ENCODE assay signal across 8 mouse cellular contexts in the genomic region with DNA sequence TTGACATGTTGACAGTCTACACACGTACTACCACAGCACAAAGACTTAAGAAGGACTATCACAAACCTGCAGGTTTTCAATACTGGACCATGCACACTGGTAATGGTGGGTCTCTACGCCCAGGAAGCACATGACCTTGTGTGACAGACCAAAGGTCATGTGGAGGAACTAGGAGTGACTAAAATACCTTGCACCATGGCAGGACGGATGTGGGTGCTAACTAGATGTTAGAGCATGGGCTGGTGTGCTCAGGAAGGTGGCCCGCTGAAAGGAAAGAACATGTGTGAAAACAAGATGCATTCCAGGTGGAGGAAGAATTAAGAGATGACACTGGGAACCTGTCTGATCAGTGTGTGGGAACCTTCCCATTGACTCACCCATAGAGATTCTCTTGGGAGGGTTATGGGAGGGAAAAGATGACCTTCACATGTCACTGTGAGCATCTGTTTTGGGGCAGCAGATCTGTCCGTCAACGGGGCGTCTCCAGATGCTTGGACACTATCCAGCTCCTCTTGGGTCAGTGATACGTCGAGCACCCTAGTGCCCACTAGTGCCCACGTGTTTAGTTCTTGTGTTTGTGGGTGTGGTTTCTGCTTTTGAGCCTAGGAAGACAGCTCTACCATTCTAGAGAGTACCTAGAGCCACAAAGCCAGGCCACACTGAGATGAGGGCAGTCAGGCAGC. TPM values are rescaled to one million over a fixed set of nuclear protein-coding genes. Genes with fewer than 3 reads are reported as not detected.
DNase-seq lines count a peak whose midpoint lies in the region; ATAC-seq and TF ChIP-seq lines count a peak whose summit lies in the region.
"Had no signal": no experiment of that assay in that cellular context is flagged by ENCODE, and none has a peak within 500 bp of the region (broad histone marks: within the 10 kb centered on the region; RNA-seq: fewer than 3 reads in every experiment).

No protein-coding gene starts in this region.

- TF ChIP-seq CTCF in gastrocnemius, adult 2 months (IDR thresholded peaks at IDR 0.05): no peak
- TF ChIP-seq CTCF in bone marrow macrophage, adult 2 months (IDR thresholded peaks at IDR 0.05; ENCODE audit: low read depth, low read length): no peak

- H3K27me3 ChIP-seq in kidney, embryonic 15.5 days: no peaks in the 10 kb centered on the region
- H3K27me3 ChIP-seq in midbrain, embryonic 16.5 days (ENCODE audit: control insufficient read depth, insufficient read depth, low read depth, low read length): no peaks in the 10 kb centered on the region

- no peak for ATAC-seq in kidney, embryonic 15.5 days (replicated peaks; ENCODE audit: low FRiP score)
- no peak for ATAC-seq in midbrain, embryonic 16.5 days

- no peak overlapping the region for H3K9ac ChIP-seq in kidney, embryonic 15.5 days
- H3K9ac ChIP-seq in midbrain, embryonic 16.5 days (ENCODE audit: low read depth, low read length): no peak overlapping the region
- H3K9ac ChIP-seq: liver, embryonic 14.5 days had no signal

- H3K4me2 ChIP-seq in kidney, embryonic 15.5 days: no peak overlapping the region
- no peak overlapping the region for H3K4me2 ChIP-seq in midbrain, embryonic 16.5 days (ENCODE audit: low read length)

- peaks cover 8% of the 10 kb centered on the region; the same call in 1 of the 2 replicates for H3K36me3 ChIP-seq in kidney, embryonic 15.5 days
- H3K36me3 ChIP-seq in midbrain, embryonic 16.5 days (ENCODE audit: control insufficient read depth, insufficient read depth, low read length): no peaks in the 10 kb centered on the region

- peak overlapping the region; percentile 87 for H3K27ac ChIP-seq in gastrocnemius, adult 2 months
- H3K27ac ChIP-seq in kidney, embryonic 15.5 days: peak overlapping the region; percentile 64; the same call in 1 of the 2 replicates
- peak overlapping the region; percentile 82 for H3K27ac ChIP-seq in bone marrow macrophage, adult 2 months (ENCODE audit: insufficient read depth, low read depth, low read length)
- 0 out of 2 replicates have a peak overlapping the region, but pooled peaks have one; percentile 26 for H3K27ac ChIP-seq in midbrain, embryonic 16.5 days (ENCODE audit: low read length)
- H3K27ac ChIP-seq: liver, embryonic 14.5 days had no signal

- H3K4me3 ChIP-seq in gastrocnemius, adult 2 months: no peak overlapping the region
- no peak overlapping the region for H3K4me3 ChIP-seq in kidney, embryonic 15.5 days (replicated peaks)
- H3K4me3 ChIP-seq in bone marrow macrophage, adult 2 months (ENCODE audit: insufficient read depth, low read length): no peak overlapping the region
- H3K4me3 ChIP-seq in midbrain, embryonic 16.5 days (ENCODE audit: low read depth, low read length): no peak overlapping the region

- H3K4me1 ChIP-seq in kidney, embryonic 15.5 days: peaks cover 73% of the 10 kb centered on the region
- H3K4me1 ChIP-seq in bone marrow macrophage, adult 2 months (ENCODE audit: control insufficient read depth, insufficient read depth, low read length): peaks cover 47% of the 10 kb centered on the region
- peaks cover 44% of the 10 kb centered on the region for H3K4me1 ChIP-seq in midbrain, embryonic 16.5 days (ENCODE audit: control insufficient read depth, insufficient read depth, low read length)

- 85% methylated on average over 10 of the region's 10 CpGs for WGBS in kidney, embryonic 15.5 days
- WGBS in midbrain, embryonic 16.5 days: 86% methylated on average over 10 of the region's 10 CpGs

- TF ChIP-seq POLR2A in bone marrow macrophage, adult 2 months (IDR thresholded peaks at IDR 0.05; ENCODE audit: borderline replicate concordance, low read depth, low read length): no peak

- no peak for DNase-seq in gastrocnemius, adult 2 months
- no peak for DNase-seq in gastrocnemius, postnatal 36 days
- DNase-seq in kidney, postnatal 4 days: no peak
- DNase-seq in c-Kit-positive CD71-positive TER-119-positive erythroid progenitor cells, embryonic 14.5 days (ENCODE audit: low spot score): no peak

- intact Hi-C loops in gastrocnemius, adult 2 months (cut with DNase I): no loop called here
- intact Hi-C loops in gastrocnemius, postnatal 36 days (cut with DNase I): no loop called here

- no peaks in the 10 kb centered on the region for H3K9me3 ChIP-seq in kidney, embryonic 15.5 days (replicated peaks)
- H3K9me3 ChIP-seq in midbrain, embryonic 16.5 days (replicated peaks; ENCODE audit: control insufficient read depth, low read length, poor library complexity, severe bottlenecking): no peaks in the 10 kb centered on the region

RNA-seq across cellular contexts. Expression of a gene that starts 4.5 kb away (rescaled TPM):
- total RNA-seq in gastrocnemius, adult 2 months (2021): 1 to 10 TPM; 3.2 to 5.6 TPM
- 1 to 10 TPM; 3.5 to 4.3 TPM for total RNA-seq in gastrocnemius, postnatal 36 days (2021)
- 14.3 and 15.7 TPM in 2 replicates for polyA plus RNA-seq in kidney, embryonic 15.5 days (2015; fragmentation: Nextera tagmentation; extraction: Ambion mirVana)
- 10.0 and 10.1 TPM in 2 replicates for polyA plus RNA-seq in bone marrow macrophage, adult 2 months (2012; ENCODE audit: insufficient read depth, insufficient read length, missing spikeins)
- 10.0 and 10.2 TPM in 2 replicates for polyA plus RNA-seq in midbrain, embryonic 16.5 days (2015; fragmentation: Nextera tagmentation; extraction: Ambion mirVana)

RNA-seq across cellular contexts. Expression of a gene that starts 4.6 kb away (rescaled TPM):
- 1 to 10 TPM; 2.9 to 3.5 TPM for total RNA-seq in gastrocnemius, adult 2 months (2021)
- 1 to 10 TPM; 3.9 to 4.0 TPM for total RNA-seq in gastrocnemius, postnatal 36 days (2021)
- polyA plus RNA-seq in kidney, embryonic 15.5 days (2015; fragmentation: Nextera tagmentation; extraction: Ambion mirVana): 67.3 and 70.4 TPM in 2 replicates
- polyA plus RNA-seq in bone marrow macrophage, adult 2 months (2012; ENCODE audit: insufficient read depth, insufficient read length, missing spikeins): 31.1 and 40.5 TPM in 2 replicates
- polyA plus RNA-seq in midbrain, embryonic 16.5 days (2015; fragmentation: Nextera tagmentation; extraction: Ambion mirVana): 20.4 and 20.6 TPM in 2 replicates

Comparison
In these comparisons a context has a peak if more than half of its experiments do, and no peak if none do; other contexts are left out.
1. H3K27ac ChIP-seq: peak in every context shown above with its lines; median percentile 87 in gastrocnemius, adult 2 months; 82 in bone marrow macrophage, adult 2 months; 64 in kidney, embryonic 15.5 days; 26 in midbrain, embryonic 16.5 days.